Mouse (Mus musculus) heart, adult 2 months (tissue): ENCODE data around the gene Gm20388. TPM values are rescaled to one million over a fixed set of nuclear protein-coding genes. Genes with fewer than 3 reads are reported as not detected.

Experiments used
- DNase-seq, 2 experiments: peaks; one replicate each; pipeline ENCODE4 v3.0.0; 2021
- H3K27ac ChIP-seq: fragments of 200-600 bp; 2 replicates; pipeline ENCODE4 v1.8.1; 2022
- H3K27me3 ChIP-seq: fragments of 200-500 bp; 2 replicates; pipeline ENCODE4 v1.6.1; 2012; ENCODE audit warnings: mild to moderate bottlenecking, low read length, inconsistent platforms, mixed read lengths; ENCODE audit not compliant: control insufficient read depth, insufficient read depth
- H3K36me3 ChIP-seq: fragments of 200-500 bp; 2 replicates; pipeline ENCODE4 v1.6.1; 2012; ENCODE audit warnings: low read length, inconsistent platforms; ENCODE audit not compliant: control insufficient read depth, insufficient read depth
- H3K4me1 ChIP-seq: fragments of 200-500 bp; 2 replicates; pipeline ENCODE4 v1.6.1; 2011; ENCODE audit warnings: low read length; ENCODE audit not compliant: control insufficient read depth, insufficient read depth
- H3K4me3 ChIP-seq: fragments of 200-600 bp; 2 replicates; pipeline ENCODE4 v1.8.1; 2022
- H3K79me2 ChIP-seq: fragments of 200-500 bp; replicated peaks from 2 replicates; pipeline ENCODE4 v1.6.1; 2012; ENCODE audit warnings: mild to moderate bottlenecking, inconsistent platforms, low read length, moderate library complexity, mixed read lengths; ENCODE audit not compliant: control insufficient read depth, insufficient read depth
- H3K9ac ChIP-seq: fragments of 200-500 bp; 2 replicates; pipeline ENCODE4 v1.6.1; 2012; ENCODE audit warnings: low read depth, mild to moderate bottlenecking, control low read depth, inconsistent platforms, low read length, mixed read lengths
- CTCF ChIP-seq: fragments of 200-600 bp; IDR thresholded peaks from 2 replicates; pipeline ENCODE4 v1.8.1; 2022; ENCODE audit warnings: antibody characterized with exemption, mild to moderate bottlenecking, moderate library complexity
- EP300 ChIP-seq: fragments of 200-500 bp; IDR thresholded peaks from 2 replicates; pipeline ENCODE4 v1.6.1; 2011; ENCODE audit warnings: low read depth, low read length, control low read depth; ENCODE audit not compliant: insufficient read depth
- POLR2A ChIP-seq: fragments of 200-500 bp; IDR thresholded peaks from 2 replicates; pipeline ENCODE4 v1.6.1; 2011; ENCODE audit warnings: mild to moderate bottlenecking, low read depth, low read length, control low read depth; ENCODE audit not compliant: insufficient read depth
- WGBS: fragments of 180-500 bp; shearing (Covaris S2); methylation state at CpG from one replicate; pipeline ENCODE4 v1.1.7; 2018; 5-methylcytosine and 5-hydroxymethylcytosine counted together
- intact Hi-C: fragments of 180-260 bp; cut with DNase I; formaldehyde crosslinking; loops from one replicate; pipeline ENCODE4 v1.15.1; 2025
- polyA plus RNA-seq: library from polyadenylated mRNA; depleted of rRNA; stranded (reverse); fragments of >200 nt; gene quantifications from 2 replicates; pipeline ENCODE4 v1.2.3, GENCODE M21; 2012
- total RNA-seq, 2 experiments: library from RNA; stranded (reverse); gene quantifications; 2 replicates each; pipeline ENCODE4 v1.2.3; 2021

Gm20388 gene
- total and polyA plus RNA-seq, 3 experiments = 1.8 to 32.3 TPM; not detected in 1

GRCm38 (mm10) chr8:120138958-120139357, 228.3 kb downstream of the Gm20388 start:
- Histone ChIP-seq H3K9ac (no peak overlapping the region), H3K79me2 (no peaks in the 10 kb centered on the region), H3K27ac (no peak overlapping the region), H3K4me1 (peaks cover 13% of the 10 kb centered on the region), H3K27me3 (no peaks in the 10 kb centered on the region), H3K36me3 (no peaks in the 10 kb centered on the region), H3K4me3 (no peak overlapping the region)
- no peak for DNase-seq
- intact Hi-C loops = no loop called here
- 97% methylated on average over 2 of the region's 2 CpGs for WGBS
- TF ChIP-seq EP300 = no peak
- TF ChIP-seq POLR2A = no peak
- no peak for TF ChIP-seq CTCF

- Histone ChIP-seq H3K27me3 (no peaks in the 10 kb centered on the region), H3K9ac (no peak overlapping the region), H3K4me3 (no peak overlapping the region), H3K79me2 (no peaks in the 10 kb centered on the region), H3K27ac (no peak overlapping the region), H3K36me3 (no peaks in the 10 kb centered on the region), H3K4me1 (peaks cover 18% of the 10 kb centered on the region)
- no peak for DNase-seq
- intact Hi-C loops = no loop called here
- 71% methylated on average over 3 of the region's 3 CpGs for WGBS
- TF ChIP-seq CTCF = no peak
- no peak for TF ChIP-seq POLR2A
- no peak for TF ChIP-seq EP300
These were observed 230.1 kb downstream of the Gm20388 start for GRCm38 (mm10) chr8:120140769-120141168.

- Histone ChIP-seq H3K27me3 (no peaks in the 10 kb centered on the region), H3K27ac (no peak overlapping the region)
- intact Hi-C loops = no loop called here
These were observed 233.4 kb downstream of the Gm20388 start for GRCm38 (mm10) chr8:120143911-120144651.

GRCm38 (mm10) chr8:120144652-120145301, 234.1 kb downstream of the Gm20388 start:
- Histone ChIP-seq H3K9ac (no peak overlapping the region), H3K79me2 (no peaks in the 10 kb centered on the region), H3K4me3 (no peak overlapping the region), H3K27me3 (no peaks in the 10 kb centered on the region), H3K27ac (no peak overlapping the region), H3K4me1 (peaks cover 9% of the 10 kb centered on the region), H3K36me3 (no peaks in the 10 kb centered on the region)
- WGBS = 45% methylated on average over 12 of the region's 12 CpGs
- TF ChIP-seq EP300 (no peak), POLR2A (no peak), CTCF (no peak)
- no peak for DNase-seq
- intact Hi-C loops = no loop called here

More at GRCm38 (mm10) chr8:120143911-120144651, 233.4 kb downstream of the Gm20388 start:
- Histone ChIP-seq H3K9ac (no peak overlapping the region), H3K4me3 (no peak overlapping the region), H3K36me3 (no peaks in the 10 kb centered on the region), H3K4me1 (peaks cover 9% of the 10 kb centered on the region), H3K79me2 (no peaks in the 10 kb centered on the region)
- DNase-seq = peak in 1 of 2 experiments; percentile 18
- whole genome bisulfite sequencing = 51% methylated on average over 15 of the region's 15 CpGs
- TF ChIP-seq POLR2A (no peak), EP300 (0 out of 2 replicates have a peak, but pooled peaks have one; percentile 5), CTCF (no peak)

GRCm38 (mm10) chr8:120146051-120146450, 235.4 kb downstream of the Gm20388 start:
- WGBS = 81% methylated on average over 1 of the region's 1 CpGs
- no peak overlapping the region for H3K27ac ChIP-seq

GRCm38 (mm10) chr8:120150028-120150427, 239.4 kb downstream of the Gm20388 start:
- no peak overlapping the region for H3K27ac ChIP-seq
- H3K27me3 ChIP-seq = no peaks in the 10 kb centered on the region
- H3K79me2 ChIP-seq = no peaks in the 10 kb centered on the region
- TF ChIP-seq EP300 (no peak), CTCF (no peak), POLR2A (no peak)
- H3K9ac ChIP-seq = no peak overlapping the region
- intact Hi-C loops = no loop called here
- WGBS = 83% methylated on average over 12 of the region's 12 CpGs
- no peaks in the 10 kb centered on the region for H3K36me3 ChIP-seq
- H3K4me1 ChIP-seq = no peaks in the 10 kb centered on the region
- H3K4me3 ChIP-seq = no peak overlapping the region
- no peak for DNase-seq

More at GRCm38 (mm10) chr8:120146051-120146450, 235.4 kb downstream of the Gm20388 start:
- TF ChIP-seq POLR2A (no peak), CTCF (no peak), EP300 (no peak)
- H3K27me3 ChIP-seq = no peaks in the 10 kb centered on the region
- no peak overlapping the region for H3K4me3 ChIP-seq
- intact Hi-C loops = no loop called here
- no peaks in the 10 kb centered on the region for H3K79me2 ChIP-seq
- no peak overlapping the region for H3K9ac ChIP-seq
- H3K4me1 ChIP-seq = peaks cover 9% of the 10 kb centered on the region
- no peaks in the 10 kb centered on the region for H3K36me3 ChIP-seq
- DNase-seq = no peak
